Mouse (Mus musculus) heart, embryonic 12.5 days (tissue): ENCODE data around the gene Gabrd. TPM values are rescaled to one million over a fixed set of nuclear protein-coding genes. Genes with fewer than 3 reads are reported as not detected.

Experiments used
- ATAC-seq: fragments of 200-750 bp; cut with Nextera tagmentation; 2 replicates; pipeline ENCODE4 v1.8.0; 2017; ENCODE audit warnings: moderate TSS enrichment, moderate library complexity; ENCODE audit not compliant: insufficient number of reproducible peaks, low FRiP score
- H3K27ac ChIP-seq: fragments of 300-500 bp; sonication (generic); 2 replicates; pipeline ENCODE4 v1.5.1; 2016; ENCODE audit warnings: mild to moderate bottlenecking, moderate library complexity; ENCODE audit not compliant: poor library complexity, severe bottlenecking
- H3K27me3 ChIP-seq: fragments of 300-500 bp; sonication (generic); replicated peaks from 2 replicates; pipeline ENCODE4 v1.6.1; 2016; ENCODE audit warnings: mild to moderate bottlenecking, moderate library complexity
- H3K36me3 ChIP-seq: fragments of 300-500 bp; sonication (generic); 2 replicates; pipeline ENCODE4 v1.6.1; 2016; ENCODE audit warnings: mild to moderate bottlenecking, moderate library complexity
- H3K4me1 ChIP-seq: fragments of 300-500 bp; sonication (generic); replicated peaks from 2 replicates; pipeline ENCODE4 v1.6.1; 2016; ENCODE audit warnings: mild to moderate bottlenecking
- H3K4me2 ChIP-seq: fragments of 300-500 bp; sonication (generic); 2 replicates; pipeline ENCODE4 v1.6.1; 2016; ENCODE audit warnings: mild to moderate bottlenecking, moderate library complexity
- H3K4me3 ChIP-seq: fragments of 300-500 bp; sonication (generic); 2 replicates; pipeline ENCODE4 v1.5.1; 2016; ENCODE audit warnings: mild to moderate bottlenecking
- H3K9ac ChIP-seq: fragments of 300-500 bp; sonication (generic); 2 replicates; pipeline ENCODE4 v1.6.1; 2016; ENCODE audit warnings: mild to moderate bottlenecking, moderate library complexity
- H3K9me3 ChIP-seq: fragments of 300-500 bp; sonication (generic); replicated peaks from 2 replicates; pipeline ENCODE4 v1.6.1; 2016; ENCODE audit warnings: mild to moderate bottlenecking, moderate library complexity
- WGBS: fragments of 180-500 bp; shearing (Covaris S2); methylation state at CpG from one replicate; pipeline ENCODE4 v1.1.7; 2016; 5-methylcytosine and 5-hydroxymethylcytosine counted together
- polyA plus RNA-seq: library from polyadenylated mRNA; unstranded; fragments of >200 nt; fragmentation: Nextera tagmentation; extraction: Ambion mirVana; gene quantifications from 2 replicates; pipeline ENCODE4 v1.2.1, GENCODE M21; 2016

The Gabrd gene
- polyA plus RNA-seq, 1 experiment from 2014 or later: not detected

GRCm38 (mm10) chr4:155343415-155344298 is 54.3 kb downstream of the Gabrd start:
- WGBS: 75% methylated on average over 14 of the region's 14 CpGs

GRCm38 (mm10) chr4:155336284-155337050 is 61.4 kb downstream of the Gabrd start:
- Histone ChIP-seq H3K9ac (no peak overlapping the region), H3K4me1 (no peaks in the 10 kb centered on the region), H3K4me2 (no peak overlapping the region), H3K27me3 (no peaks in the 10 kb centered on the region), H3K36me3 (no peaks in the 10 kb centered on the region), H3K27ac (no peak overlapping the region), H3K9me3 (no peaks in the 10 kb centered on the region), H3K4me3 (no peak overlapping the region)
- ATAC-seq: no peak
- WGBS: 81% methylated on average over 12 of the region's 12 CpGs

More at GRCm38 (mm10) chr4:155343415-155344298, 54.3 kb downstream of the Gabrd start:
- H3K9me3 ChIP-seq: no peaks in the 10 kb centered on the region
- H3K27ac ChIP-seq: no peak overlapping the region
- H3K4me2 ChIP-seq: no peak overlapping the region
- peaks cover 18% of the 10 kb centered on the region; the same call in 1 of the 2 replicates for H3K4me1 ChIP-seq
- peaks cover 43% of the 10 kb centered on the region for H3K27me3 ChIP-seq
- ATAC-seq: no peak
- H3K9ac ChIP-seq: no peak overlapping the region
- H3K36me3 ChIP-seq: no peaks in the 10 kb centered on the region
- no peak overlapping the region for H3K4me3 ChIP-seq

Other genes with a start within 250 kb of the Gabrd start
- gene Ski, start 175.5 kb downstream of the Gabrd start, polyA plus RNA-seq: 11.9 and 14.0 TPM in 2 replicates
- gene Faap20, start 148.3 kb downstream of the Gabrd start, polyA plus RNA-seq: 61.0 and 65.1 TPM in 2 replicates
- 6.9 and 8.3 TPM in 2 replicates for gene Prkcz, start 36.8 kb downstream of the Gabrd start, polyA plus RNA-seq
- 0.87 and 1.3 TPM in 2 replicates for gene Cfap74, start 11.1 kb upstream of the Gabrd start, polyA plus RNA-seq
- gene Tmem52, start 71.0 kb upstream of the Gabrd start, polyA plus RNA-seq: not detected in 2 replicates
- 394 and 400 TPM in 2 replicates for gene Gnb1, start 93.2 kb upstream of the Gabrd start, polyA plus RNA-seq
- 52.0 and 52.5 TPM in 2 replicates for gene Nadk, start 164.3 kb upstream of the Gabrd start, polyA plus RNA-seq
- 8.9 and 9.1 TPM in 2 replicates for gene Slc35e2, start 203.3 kb upstream of the Gabrd start, polyA plus RNA-seq
- 51.8 and 52.3 TPM in 2 replicates for gene Cdk11b, start 226.7 kb upstream of the Gabrd start, polyA plus RNA-seq
- gene Gm10563, start 247.3 kb upstream of the Gabrd start, polyA plus RNA-seq: not detected in 2 replicates